In the genomic region with DNA sequence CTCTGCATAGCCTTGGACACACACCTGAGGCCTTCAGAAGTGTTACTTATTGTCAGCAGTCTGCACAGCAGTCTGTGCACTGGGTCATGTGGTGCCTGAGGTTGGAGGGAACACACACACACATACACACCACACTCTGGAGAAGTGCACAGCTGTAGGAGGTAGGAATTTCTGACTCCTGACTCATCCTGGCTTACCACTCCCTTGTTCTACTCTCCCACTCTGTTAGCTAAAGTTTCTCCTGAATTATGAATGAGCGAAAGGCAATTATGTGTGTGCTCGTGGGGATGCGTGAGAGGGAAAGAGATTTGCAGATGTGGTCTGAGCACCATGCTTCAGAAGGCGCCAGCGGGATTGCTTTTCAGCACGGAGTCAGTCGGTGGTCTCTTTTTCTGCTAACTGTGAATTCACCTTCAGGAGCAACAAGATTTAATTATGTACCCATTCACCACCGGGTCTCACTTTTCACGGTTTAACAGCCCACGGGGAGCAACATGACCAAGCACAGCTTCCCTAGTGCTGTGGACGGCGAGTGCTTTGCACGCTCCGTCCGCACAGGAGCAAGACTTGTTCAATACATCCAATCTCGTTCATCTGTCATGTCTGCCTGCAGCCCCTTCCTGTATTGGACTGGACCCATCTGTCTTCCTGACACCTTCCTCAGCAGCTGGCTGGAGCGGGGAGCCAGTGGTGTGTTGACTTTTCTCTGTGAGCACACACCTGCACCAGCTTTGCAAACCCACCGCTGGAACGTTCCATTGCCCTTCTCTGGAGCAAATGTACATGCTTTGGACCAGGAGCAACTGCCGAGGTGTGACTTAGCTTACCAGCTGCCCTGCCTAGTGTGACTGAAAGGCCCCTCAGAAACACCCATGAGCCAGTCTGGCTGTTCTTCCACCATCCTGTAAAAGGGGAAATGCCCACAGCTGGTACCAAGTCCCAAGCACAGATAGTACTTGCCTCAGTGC, we compare ENCODE assay signal across 11 mouse cellular contexts.
DNase-seq lines count a peak whose midpoint lies in the region; ATAC-seq and TF ChIP-seq lines count a peak whose summit lies in the region.
"Had no signal": no experiment of that assay in that cellular context is flagged by ENCODE, and none has a peak within 500 bp of the region (broad histone marks: within the 10 kb centered on the region; RNA-seq: fewer than 3 reads in every experiment).

No protein-coding gene starts in this region.

- ATAC-seq in kidney, postnatal 0 days (replicated peaks; ENCODE audit: low FRiP score, low read depth): peak; percentile 55; the same call in 1 of the 2 replicates
- ATAC-seq in embryonic facial prominence, embryonic 11.5 days (replicated peaks; ENCODE audit: insufficient number of reproducible peaks, low FRiP score, low TSS enrichment, low read depth): peak; percentile 66; the same call in 1 of the 2 replicates
- ATAC-seq in hindbrain, embryonic 16.5 days: peak; percentile 43
- peak; percentile 66 for ATAC-seq in neural tube, embryonic 15.5 days (ENCODE audit: low FRiP score)
- no peak for ATAC-seq in erythroblast, adult 5-6 weeks (replicated peaks; ENCODE audit: low FRiP score, poor library complexity, severe bottlenecking)

- 0 out of 2 replicates have a peak, but pooled peaks cover 6% of the 10 kb centered on the region for H3K4me1 ChIP-seq in kidney, postnatal 0 days (replicated peaks; ENCODE audit: insufficient read depth, low read length)
- H3K4me1 ChIP-seq in embryonic facial prominence, embryonic 11.5 days (ENCODE audit: control insufficient read depth, insufficient read depth, low read length): peaks cover 3% of the 10 kb centered on the region; the same call in 1 of the 2 replicates
- H3K4me1 ChIP-seq in hindbrain, embryonic 16.5 days (ENCODE audit: control insufficient read depth, insufficient read depth, low read depth, low read length): peaks cover 6% of the 10 kb centered on the region; the same call in 1 of the 2 replicates
- peaks cover 16% of the 10 kb centered on the region; the same call in 1 of the 2 replicates for H3K4me1 ChIP-seq in neural tube, embryonic 15.5 days

- DNase-seq in kidney, postnatal 0 days (ENCODE audit: low spot score): peak; percentile 12
- no peak for DNase-seq in kidney, adult 11 months
- DNase-seq in embryonic facial prominence, embryonic 11.5 days (ENCODE audit: low spot score): no peak
- no peak for DNase-seq in cerebellum, postnatal 14 days
- DNase-seq in heart, postnatal 10 days: no peak
- DNase-seq: right cerebral cortex, postnatal 14 days had no signal

- WGBS in kidney, postnatal 0 days: 25% methylated on average over 20 of the region's 20 CpGs
- WGBS in embryonic facial prominence, embryonic 11.5 days: 71% methylated on average over 20 of the region's 20 CpGs
- 55% methylated on average over 20 of the region's 20 CpGs for WGBS in hindbrain, embryonic 16.5 days
- 41% methylated on average over 20 of the region's 20 CpGs for WGBS in neural tube, embryonic 15.5 days

- no peak for TF ChIP-seq CTCF in kidney, postnatal 0 days (IDR thresholded peaks at IDR 0.05; ENCODE audit: low read depth)

- H3K27ac ChIP-seq in kidney, postnatal 0 days: no peak overlapping the region; the same call in 1 of the 2 replicates
- no peak overlapping the region for H3K27ac ChIP-seq in embryonic facial prominence, embryonic 11.5 days (replicated peaks; ENCODE audit: low read depth, low read length)
- no peak overlapping the region for H3K27ac ChIP-seq in hindbrain, embryonic 16.5 days (ENCODE audit: low read depth, low read length)
- H3K27ac ChIP-seq in neural tube, embryonic 15.5 days (replicated peaks): 0 out of 2 replicates have a peak overlapping the region, but pooled peaks have one; percentile 0
- H3K27ac ChIP-seq: hindbrain, embryonic 15.5 days had no signal

- no peak overlapping the region for H3K9ac ChIP-seq in kidney, postnatal 0 days (ENCODE audit: low read depth, low read length)
- H3K9ac ChIP-seq in embryonic facial prominence, embryonic 11.5 days (replicated peaks; ENCODE audit: low read length): no peak overlapping the region
- H3K9ac ChIP-seq in hindbrain, embryonic 16.5 days (ENCODE audit: low read depth, low read length): no peak overlapping the region
- no peak overlapping the region for H3K9ac ChIP-seq in neural tube, embryonic 15.5 days (replicated peaks)
- H3K9ac ChIP-seq: hindbrain, embryonic 15.5 days had no signal

- no peak overlapping the region for H3K4me3 ChIP-seq in kidney, postnatal 0 days (replicated peaks; ENCODE audit: low read depth, low read length)
- H3K4me3 ChIP-seq in embryonic facial prominence, embryonic 11.5 days (ENCODE audit: low read depth, low read length): no peak overlapping the region
- no peak overlapping the region for H3K4me3 ChIP-seq in hindbrain, embryonic 16.5 days (ENCODE audit: low read length)
- no peak overlapping the region for H3K4me3 ChIP-seq in neural tube, embryonic 15.5 days (replicated peaks)
- H3K4me3 ChIP-seq: hindbrain, embryonic 15.5 days; megakaryocyte, embryonic 14.5 days had no signal

- no peaks in the 10 kb centered on the region for H3K27me3 ChIP-seq in kidney, postnatal 0 days (ENCODE audit: insufficient read depth, low read length)
- no peaks in the 10 kb centered on the region for H3K27me3 ChIP-seq in embryonic facial prominence, embryonic 11.5 days (ENCODE audit: control insufficient read depth, insufficient read depth, low read length)
- no peaks in the 10 kb centered on the region; the same call in 1 of the 2 replicates for H3K27me3 ChIP-seq in hindbrain, embryonic 16.5 days (replicated peaks; ENCODE audit: control insufficient read depth, insufficient read depth, low read length)
- H3K27me3 ChIP-seq in neural tube, embryonic 15.5 days (replicated peaks): no peaks in the 10 kb centered on the region; the same call in 1 of the 2 replicates
- H3K27me3 ChIP-seq: hindbrain, embryonic 15.5 days had no signal

- H3K36me3 ChIP-seq in kidney, postnatal 0 days (ENCODE audit: insufficient read depth, low read length): no peaks in the 10 kb centered on the region
- H3K36me3 ChIP-seq in embryonic facial prominence, embryonic 11.5 days (replicated peaks; ENCODE audit: control insufficient read depth, insufficient read depth, low read depth, low read length): no peaks in the 10 kb centered on the region
- H3K36me3 ChIP-seq in hindbrain, embryonic 16.5 days (ENCODE audit: control insufficient read depth, insufficient read depth, low read length): no peaks in the 10 kb centered on the region
- H3K36me3 ChIP-seq in neural tube, embryonic 15.5 days: no peaks in the 10 kb centered on the region
- H3K36me3 ChIP-seq: hindbrain, embryonic 15.5 days had no signal

- no peaks in the 10 kb centered on the region for H3K9me3 ChIP-seq in kidney, postnatal 0 days (replicated peaks; ENCODE audit: low read length)
- no peaks in the 10 kb centered on the region for H3K9me3 ChIP-seq in embryonic facial prominence, embryonic 11.5 days (replicated peaks; ENCODE audit: control insufficient read depth, low read length)
- no peaks in the 10 kb centered on the region for H3K9me3 ChIP-seq in hindbrain, embryonic 16.5 days (ENCODE audit: control insufficient read depth, low read length)
- H3K9me3 ChIP-seq in neural tube, embryonic 15.5 days (replicated peaks): no peaks in the 10 kb centered on the region
- H3K9me3 ChIP-seq: hindbrain, embryonic 15.5 days had no signal

- intact Hi-C loops in heart, postnatal 10 days (cut with DNase I): no loop called here

- no peak overlapping the region for H3K4me2 ChIP-seq in kidney, postnatal 0 days (ENCODE audit: low read length)
- H3K4me2 ChIP-seq in embryonic facial prominence, embryonic 11.5 days (ENCODE audit: low read depth, low read length): no peak overlapping the region
- H3K4me2 ChIP-seq in hindbrain, embryonic 16.5 days (ENCODE audit: low read length): no peak overlapping the region
- no peak overlapping the region for H3K4me2 ChIP-seq in neural tube, embryonic 15.5 days
